Mouse (Mus musculus) c-Kit-positive CD71-positive TER-119-positive erythroid progenitor cells, embryonic 14.5 days (primary cell): ENCODE data around the gene Eloa.

Experiments
- DNase-seq: peaks from one replicate; pipeline ENCODE4 v3.0.0-alpha.2; 2013; ENCODE audit warnings: low spot score

Eloa gene

GRCm38 (mm10) chr4:135954241-135954640 is 67.3 kb downstream of the Eloa start:
- peak; percentile 80 for DNase-seq
